Mouse (Mus musculus) kidney, postnatal 25 days (tissue): ENCODE data around the gene Ctbp2.

ENCODE experiments used
- DNase-seq, 2 experiments: peaks; one replicate each; pipeline ENCODE4 v3.0.0; 2021; ENCODE audit warnings: mixed read lengths in 2 of 2

The Ctbp2 gene

GRCm38 (mm10) chr7:133040688-133041345, 83.3 kb downstream of the Ctbp2 start:
- peak; percentile 62 to 70 for DNase-seq

GRCm38 (mm10) chr7:133039556-133040255, 84.4 kb downstream of the Ctbp2 start:
- DNase-seq = no peak

GRCm38 (mm10) chr7:133037618-133038017, 86.5 kb downstream of the Ctbp2 start:
- DNase-seq = no peak

- DNase-seq = peak in 1 of 2 experiments; percentile 38
Measured at GRCm38 (mm10) chr7:133037217-133037616, 86.9 kb downstream of the Ctbp2 start.

GRCm38 (mm10) chr7:133035901-133036300, 88.3 kb downstream of the Ctbp2 start:
- DNase-seq = no peak

- DNase-seq = peak; percentile 65 to 73
Measured at GRCm38 (mm10) chr7:133032589-133033203, 91.5 kb downstream of the Ctbp2 start.

- no peak for DNase-seq
Measured at GRCm38 (mm10) chr7:133029496-133030047, 94.6 kb downstream of the Ctbp2 start.

- no peak for DNase-seq
Measured at GRCm38 (mm10) chr7:133029004-133029403, 95.2 kb downstream of the Ctbp2 start.

- no peak for DNase-seq
Measured at GRCm38 (mm10) chr7:133027930-133028329, 96.2 kb downstream of the Ctbp2 start.

GRCm38 (mm10) chr7:133024694-133025093, 99.5 kb downstream of the Ctbp2 start:
- no peak for DNase-seq

GRCm38 (mm10) chr7:133019481-133020020, 104.6 kb downstream of the Ctbp2 start:
- peak; percentile 54 to 68 for DNase-seq

- no peak for DNase-seq
Measured at GRCm38 (mm10) chr7:133018961-133019360, 105.2 kb downstream of the Ctbp2 start.

GRCm38 (mm10) chr7:133015416-133016070, 108.6 kb downstream of the Ctbp2 start:
- DNase-seq = no peak

- no peak for DNase-seq
Measured at GRCm38 (mm10) chr7:133014631-133015030, 109.5 kb downstream of the Ctbp2 start.

GRCm38 (mm10) chr7:133013923-133014322, 110.2 kb downstream of the Ctbp2 start:
- no peak for DNase-seq

GRCm38 (mm10) chr7:133012637-133013366, 111.4 kb downstream of the Ctbp2 start:
- DNase-seq = no peak

- no peak for DNase-seq
Measured at GRCm38 (mm10) chr7:133011611-133012010, 112.5 kb downstream of the Ctbp2 start.

GRCm38 (mm10) chr7:133011191-133011590, 113.0 kb downstream of the Ctbp2 start:
- peak; percentile 36 to 54 for DNase-seq

GRCm38 (mm10) chr7:133010477-133010876, 113.7 kb downstream of the Ctbp2 start:
- no peak for DNase-seq

- peak in 1 of 2 experiments; percentile 40 for DNase-seq
Measured at GRCm38 (mm10) chr7:133009676-133010075, 114.5 kb downstream of the Ctbp2 start.

- DNase-seq = no peak
Measured at GRCm38 (mm10) chr7:133008663-133009062, 115.5 kb downstream of the Ctbp2 start.

- peak in 1 of 2 experiments; percentile 21 for DNase-seq
Measured at GRCm38 (mm10) chr7:133007343-133007742, 116.8 kb downstream of the Ctbp2 start.
